Mouse (Mus musculus) gastrocnemius, postnatal 14 days (tissue): ENCODE data around the gene Fam19a3. TPM values are rescaled to one million over a fixed set of nuclear protein-coding genes. Genes with fewer than 3 reads are reported as not detected.

Experiments used
- total RNA-seq, 2 experiments: library from RNA; stranded (reverse); gene quantifications; 2 replicates each; pipeline ENCODE4 v1.2.3; 2021

Fam19a3 gene
- total RNA-seq, 2 experiments from 2014 or later, result 3.2 to 4.0 TPM

Other genes with a start within 250 kb of the Fam19a3 start
- gene Slc16a1, start 143.2 kb downstream of the Fam19a3 start, total RNA-seq, result 10 to 100 TPM; 20.4 to 26.4 TPM
- gene Ppm1j, start 784 bp downstream of the Fam19a3 start, total RNA-seq, result 10 to 100 TPM; 34.7 to 37.9 TPM
- gene Rhoc, start 6.5 kb upstream of the Fam19a3 start, total RNA-seq, result 10 to 100 TPM; 59.8 to 78.3 TPM
- 1 to 10 TPM; 3.0 to 4.8 TPM for gene Mov10, start 36.7 kb upstream of the Fam19a3 start, total RNA-seq
- gene St7l, start 82.2 kb upstream of the Fam19a3 start, total RNA-seq, result 10 to 100 TPM; 14.0 to 17.3 TPM
- 10 to 100 TPM; 30.8 to 33.5 TPM for gene Capza1, start 82.7 kb upstream of the Fam19a3 start, total RNA-seq
- under 1 TPM; 0.78 to 0.86 TPM for gene Wnt2b, start 180.1 kb upstream of the Fam19a3 start, total RNA-seq